Mouse (Mus musculus) 3T3-L1 (cell line): ENCODE measurements at regions not wholly inside any gene's neighbourhood (a gene's known extent, or its start where the extent isn't known, plus 50 kb on each side); places are given as distances from the start of the nearest gene placed in this dataset.

ENCODE experiments used
- DNase-seq: peaks from one replicate; pipeline ENCODE4 v3.0.0-alpha.2; 2015; ENCODE audit warnings: low read depth, low spot score

DNA sequence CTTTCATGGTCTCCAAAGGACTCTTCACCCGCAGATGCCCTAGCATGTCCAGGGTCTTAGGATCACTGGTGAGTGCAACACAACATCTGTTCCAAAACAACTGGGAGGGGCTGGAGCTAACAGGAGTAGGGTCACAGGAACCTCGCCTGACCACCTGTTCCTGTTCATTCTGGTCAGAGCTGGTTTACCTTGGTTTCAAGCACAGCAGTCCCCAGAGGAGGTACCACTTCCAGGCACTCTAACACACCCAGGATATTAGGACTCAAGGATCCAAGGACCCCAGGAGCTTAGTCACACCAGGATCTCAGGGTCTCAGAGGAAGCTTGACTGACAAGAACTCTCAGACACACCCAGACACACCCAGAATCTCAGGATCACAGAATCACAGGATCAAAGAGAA, 94.9 kb upstream of the Plscr5 start:
- DNase-seq: no peak

DNA sequence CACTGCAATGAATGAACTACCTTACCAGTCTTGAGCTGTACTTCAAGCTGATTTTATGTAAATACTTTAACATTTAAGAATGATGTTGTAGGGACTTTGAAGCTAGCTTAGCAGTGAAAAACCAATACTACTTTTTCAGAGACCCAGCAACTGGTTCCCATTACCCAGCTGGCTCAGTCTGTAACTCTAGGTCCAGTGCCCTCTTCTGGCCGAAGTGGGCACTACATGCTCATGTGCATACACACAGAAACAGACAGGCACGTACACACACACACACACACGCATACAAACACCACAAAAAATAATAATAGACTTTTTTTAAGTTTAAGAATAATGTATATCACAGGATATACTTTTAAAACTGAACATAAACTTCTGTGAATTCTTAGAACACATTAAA, 63.2 kb upstream of the Plscr5 start:
- peak; percentile 29 for DNase-seq

DNA sequence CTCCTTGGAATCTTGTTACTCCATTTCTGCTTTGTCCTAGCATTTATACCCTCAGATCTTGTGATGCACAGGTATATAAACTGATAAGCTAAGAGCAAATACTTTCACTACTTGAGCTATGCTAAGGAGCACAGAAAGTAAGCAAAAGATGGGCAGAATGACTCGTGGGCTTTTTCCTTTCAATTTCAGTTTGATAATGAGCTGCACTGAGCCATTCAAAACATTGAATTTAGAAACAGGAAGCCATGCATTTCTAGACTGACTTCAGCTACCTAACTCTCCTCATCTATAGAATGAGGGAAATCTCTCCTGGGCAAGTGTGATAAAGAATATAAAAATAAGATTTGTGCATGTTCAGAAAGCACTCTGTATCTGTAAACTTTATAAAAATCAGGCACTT, 62.3 kb upstream of the Plscr5 start:
- DNase-seq: peak; percentile 24

DNA sequence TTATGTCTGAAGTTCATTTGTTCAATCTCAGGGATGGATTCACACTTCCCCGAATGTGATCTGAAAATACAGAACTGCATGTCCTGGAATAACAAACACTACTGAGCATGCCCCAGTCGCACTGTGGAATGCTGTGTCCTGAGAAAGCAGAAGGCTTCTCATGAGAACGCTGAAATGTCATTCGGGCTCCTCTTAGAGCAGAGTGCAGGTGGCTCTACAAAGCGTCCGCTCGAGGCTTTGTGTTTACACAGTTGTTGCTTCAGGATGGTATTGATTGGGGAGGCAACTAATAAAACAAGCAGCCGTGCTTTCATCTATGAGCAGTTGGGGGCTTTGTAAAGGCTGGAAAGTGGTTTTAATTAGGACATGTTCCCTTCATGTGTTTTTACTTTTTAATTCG, 60.3 kb upstream of the Plscr5 start:
- DNase-seq: no peak

DNA sequence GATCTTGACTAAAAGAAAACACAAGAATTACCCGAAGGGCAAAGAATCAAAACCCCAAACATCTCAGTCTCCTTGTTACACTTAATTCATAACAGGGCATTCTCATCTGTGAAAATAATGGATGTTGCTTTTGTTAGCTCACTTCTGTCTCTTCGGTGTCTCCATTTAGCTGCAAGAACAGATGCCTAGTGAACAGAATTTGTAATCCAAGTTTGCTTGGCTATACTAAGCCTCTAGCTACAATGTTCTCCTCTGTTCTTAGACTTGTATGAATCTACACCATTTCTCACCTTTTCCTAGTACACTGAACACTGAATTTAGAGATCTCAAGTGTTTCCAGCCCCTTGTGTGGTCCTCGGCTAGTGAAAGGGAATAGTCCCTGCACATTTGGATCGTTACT, 50.8 kb upstream of the Plscr5 start:
- no peak for DNase-seq
